Comparison of ENCODE assay signal across 8 mouse cellular contexts in the genomic region with DNA sequence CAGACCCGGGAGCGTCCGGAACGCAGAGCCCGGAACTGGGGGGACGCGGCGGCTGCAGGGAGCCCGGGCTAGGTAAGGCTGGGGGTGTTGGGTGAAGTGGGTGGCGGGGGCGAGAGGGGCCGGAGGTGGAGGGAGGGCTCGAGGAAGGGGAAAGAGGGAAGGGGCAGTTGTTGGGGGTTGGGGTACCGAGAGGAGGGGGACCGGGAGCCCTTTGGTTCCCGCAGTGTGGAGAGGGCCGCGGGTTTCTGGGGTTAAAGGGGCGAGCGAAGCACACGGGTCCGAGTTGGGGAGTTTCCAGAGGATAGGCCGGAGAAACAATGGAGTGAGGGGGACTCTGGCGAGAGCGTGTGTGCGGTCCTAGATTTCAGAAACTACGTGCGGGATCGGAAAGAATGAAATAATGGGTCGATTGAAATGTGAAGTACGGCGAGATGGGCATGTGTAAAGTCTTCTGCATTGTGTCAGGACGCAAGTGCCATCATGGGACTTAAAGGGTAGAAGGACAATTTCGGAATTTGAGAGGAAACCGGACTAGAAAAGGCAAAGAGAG. TPM values are rescaled to one million over a fixed set of nuclear protein-coding genes. Genes with fewer than 3 reads are reported as not detected.
DNase-seq lines count a peak whose midpoint lies in the region; ATAC-seq and TF ChIP-seq lines count a peak whose summit lies in the region.

No protein-coding gene starts in this region.

- H3K36me3 ChIP-seq in spleen, adult 2 months (ENCODE audit: control insufficient read depth, insufficient read depth, low read length), result no peaks in the 10 kb centered on the region
- H3K36me3 ChIP-seq in hindbrain, embryonic 11.5 days (ENCODE audit: control insufficient read depth, insufficient read depth, low read length), result no peaks in the 10 kb centered on the region
- H3K36me3 ChIP-seq in midbrain, embryonic 12.5 days, result no peaks in the 10 kb centered on the region

- H3K27me3 ChIP-seq in spleen, adult 2 months (ENCODE audit: control insufficient read depth, insufficient read depth, low read length), result peaks cover 15% of the 10 kb centered on the region
- H3K27me3 ChIP-seq in hindbrain, embryonic 11.5 days (ENCODE audit: control insufficient read depth, insufficient read depth, low read length), result no peaks in the 10 kb centered on the region
- H3K27me3 ChIP-seq in midbrain, embryonic 12.5 days, result peaks cover 6% of the 10 kb centered on the region; the same call in 1 of the 2 replicates

- peak overlapping the region; percentile 70 for H3K4me2 ChIP-seq in hindbrain, embryonic 11.5 days (replicated peaks; ENCODE audit: low read depth, low read length)
- peak overlapping the region; percentile 73 for H3K4me2 ChIP-seq in midbrain, embryonic 12.5 days (replicated peaks)

- no peaks in the 10 kb centered on the region for H3K9me3 ChIP-seq in hindbrain, embryonic 11.5 days (ENCODE audit: control insufficient read depth, low read length)
- H3K9me3 ChIP-seq in midbrain, embryonic 12.5 days, result no peaks in the 10 kb centered on the region

- no peak for TF ChIP-seq CTCF in spleen, adult 2 months (IDR thresholded peaks at IDR 0.05; ENCODE audit: extremely low read depth, insufficient read depth, insufficient read length, insufficient replicate concordance)

- no peak overlapping the region for H3K27ac ChIP-seq in spleen, adult 2 months (ENCODE audit: insufficient read depth, low read length)
- H3K27ac ChIP-seq in hindbrain, embryonic 11.5 days (ENCODE audit: low read depth, low read length), result peak overlapping the region; percentile 98
- H3K27ac ChIP-seq in midbrain, embryonic 12.5 days (replicated peaks), result peak overlapping the region; percentile 96

- ATAC-seq in hindbrain, embryonic 11.5 days (ENCODE audit: low FRiP score), result peak; percentile 38; the same call in 1 of the 2 replicates
- ATAC-seq in midbrain, embryonic 12.5 days (ENCODE audit: low FRiP score, low read depth), result peak; percentile 47

- peaks cover 3% of the 10 kb centered on the region; the same call in 1 of the 2 replicates for H3K4me1 ChIP-seq in spleen, adult 2 months (ENCODE audit: control insufficient read depth, insufficient read depth, insufficient read length)
- peaks cover 3% of the 10 kb centered on the region for H3K4me1 ChIP-seq in hindbrain, embryonic 11.5 days (replicated peaks; ENCODE audit: control insufficient read depth, insufficient read depth, low read length)
- peaks cover 29% of the 10 kb centered on the region for H3K4me1 ChIP-seq in midbrain, embryonic 12.5 days

- H3K4me3 ChIP-seq in spleen, adult 2 months (ENCODE audit: extremely low read depth, insufficient read depth, insufficient read length), result peak overlapping the region; percentile 61
- H3K4me3 ChIP-seq in hindbrain, embryonic 11.5 days (ENCODE audit: low read depth, low read length), result peak overlapping the region; percentile 88
- peak overlapping the region; percentile 82 for H3K4me3 ChIP-seq in midbrain, embryonic 12.5 days

- DNase-seq in cerebellum, adult 9-10 months, result peak; percentile 23
- no peak for DNase-seq in cerebellum, adult 9-11 months
- no peak for DNase-seq in spleen, adult 2 months (ENCODE audit: low read depth in 1 of 2, low spot score in 2 of 2)
- DNase-seq in spleen, postnatal 36 days (ENCODE audit: low spot score in 2 of 2), result no peak
- DNase-seq in hindbrain, embryonic 11.5 days (ENCODE audit: low spot score), result peak; percentile 69
- no peak for DNase-seq in B cell, adult 2 months
- DNase-seq in layer of hippocampus, adult 8-10 months (ENCODE audit: low spot score in 2 of 2), result no peak

- TF ChIP-seq POLR2A in spleen, adult 2 months (IDR thresholded peaks at IDR 0.05; ENCODE audit: low read depth, low read length), result no peak

- H3K9ac ChIP-seq in hindbrain, embryonic 11.5 days (ENCODE audit: low read depth, low read length), result peak overlapping the region; percentile 90
- peak overlapping the region; percentile 90 for H3K9ac ChIP-seq in midbrain, embryonic 12.5 days (replicated peaks)

- 6% methylated on average over 34 of the region's 35 CpGs for WGBS in spleen, adult 2 months
- WGBS in hindbrain, embryonic 11.5 days, result under 1% methylated on average over 29 of the region's 35 CpGs
- under 1% methylated on average over 35 of the region's 35 CpGs for WGBS in midbrain, embryonic 12.5 days

RNA-seq across cellular contexts. Expression of a gene that starts 1.2 kb away (rescaled TPM):
- 1.5 and 2.2 TPM in 2 replicates for polyA plus RNA-seq in spleen, adult 2 months (2012; rRNA removed)
- 59.5 and 64.9 TPM in 2 replicates for polyA plus RNA-seq in hindbrain, embryonic 11.5 days (2014; fragmentation: Nextera tagmentation; extraction: Ambion mirVana)
- 65.3 and 73.7 TPM in 2 replicates for polyA plus RNA-seq in midbrain, embryonic 12.5 days (2016; fragmentation: Nextera tagmentation; extraction: Ambion mirVana)
- 10 to 100 TPM; 29.6 to 31.8 (median 30.0) TPM for total RNA-seq in layer of hippocampus, adult 8-10 months (2022)

RNA-seq across cellular contexts. Expression of a gene that starts 33.9 kb away (rescaled TPM):
- 0.35 and 0.60 TPM in 2 replicates for polyA plus RNA-seq in spleen, adult 2 months (2012; rRNA removed)
- polyA plus RNA-seq in hindbrain, embryonic 11.5 days (2014; fragmentation: Nextera tagmentation; extraction: Ambion mirVana), result 1.2 and 3.3 TPM in 2 replicates
- polyA plus RNA-seq in midbrain, embryonic 12.5 days (2016; fragmentation: Nextera tagmentation; extraction: Ambion mirVana), result 1.9 and 2.2 TPM in 2 replicates
- under 1 TPM in 3 of 4 experiments, not detected in 1; 0.31 to 0.39 (median 0.34) TPM for total RNA-seq in layer of hippocampus, adult 8-10 months (2022)

RNA-seq across cellular contexts. Expression of a gene that starts 39.3 kb away (rescaled TPM):
- polyA plus RNA-seq in spleen, adult 2 months (2012; rRNA removed), result not detected in 2 replicates
- polyA plus RNA-seq in hindbrain, embryonic 11.5 days (2014; fragmentation: Nextera tagmentation; extraction: Ambion mirVana), result 10.2 and 12.4 TPM in 2 replicates
- 18.2 and 19.9 TPM in 2 replicates for polyA plus RNA-seq in midbrain, embryonic 12.5 days (2016; fragmentation: Nextera tagmentation; extraction: Ambion mirVana)
- total RNA-seq in layer of hippocampus, adult 8-10 months (2022), result under 1 TPM in 1 of 4 experiments, not detected in 3; 0.21 TPM

RNA-seq across cellular contexts. Expression of a gene that starts 52.5 kb away (rescaled TPM):
- 5.9 and 7.5 TPM in 2 replicates for polyA plus RNA-seq in spleen, adult 2 months (2012; rRNA removed)
- 19.1 and 22.9 TPM in 2 replicates for polyA plus RNA-seq in hindbrain, embryonic 11.5 days (2014; fragmentation: Nextera tagmentation; extraction: Ambion mirVana)
- 33.2 and 38.3 TPM in 2 replicates for polyA plus RNA-seq in midbrain, embryonic 12.5 days (2016; fragmentation: Nextera tagmentation; extraction: Ambion mirVana)
- total RNA-seq in layer of hippocampus, adult 8-10 months (2022), result under 1 TPM; 0.33 to 0.66 (median 0.46) TPM

Comparison
In these comparisons a context has a peak if more than half of its experiments do, and no peak if none do; other contexts are left out.
1. DNase-seq: peak in cerebellum, adult 9-10 months (single experiment) and hindbrain, embryonic 11.5 days (single experiment); none in cerebellum, adult 9-11 months (single experiment), spleen, adult 2 months (0 of 2), spleen, postnatal 36 days (0 of 2), B cell, adult 2 months (0 of 2) and layer of hippocampus, adult 8-10 months (0 of 2).
2. RNA of a gene that starts 1.2 kb away (polyA plus RNA-seq): 65.3 to 73.7 TPM in midbrain, embryonic 12.5 days and 59.5 to 64.9 TPM in hindbrain, embryonic 11.5 days; 1.5 to 2.2 TPM in spleen, adult 2 months; every median in the first group is over 10 times any median in the second.
3. RNA of a gene that starts 39.3 kb away (polyA plus RNA-seq): 18.2 to 19.9 TPM in midbrain, embryonic 12.5 days and 10.2 to 12.4 TPM in hindbrain, embryonic 11.5 days; not detected in spleen, adult 2 months; every median in the first group is over 10 times any median in the second.
4. Peak in every context shown above with its lines, with median percentiles within 50 percentile points of each other: H3K4me3 ChIP-seq.